Mouse (Mus musculus) MEL (cell line): ENCODE data around the gene Sntg2.

Experiments
- CHD2 ChIP-seq: IDR thresholded peaks from 2 replicates; pipeline ENCODE4 v1.6.1; 2011; ENCODE audit warnings: low read length, improper control_type of control experiment
- CTCF ChIP-seq, 3 experiments: IDR thresholded peaks in 2 of 3; conservative IDR thresholded peaks in 1 of 3; 2 replicates each; pipeline ENCODE4 v1.5.1; 2011 to 2012; ENCODE audit warnings: low read length in 3 of 3, low read depth in 2 of 3, mild to moderate bottlenecking in 2 of 3, improper control_type of control experiment in 1 of 3, inconsistent platforms in 1 of 3, mixed read lengths in 1 of 3, moderate library complexity in 1 of 3; ENCODE audit not compliant: control insufficient read depth in 1 of 3, insufficient read depth in 1 of 3, poor library complexity in 1 of 3, severe bottlenecking in 1 of 3
- EP300 ChIP-seq, 2 experiments: IDR thresholded peaks; 2 replicates each; pipeline ENCODE4 v1.6.1; 2011; ENCODE audit warnings: improper control_type of control experiment in 2 of 2, low read length in 2 of 2, low read depth in 1 of 2, mild to moderate bottlenecking in 1 of 2
- KAT2A ChIP-seq: conservative IDR thresholded peaks from 2 replicates; pipeline ENCODE4 v1.6.1; 2012; ENCODE audit warnings: low read depth, low read length, improper control_type of control experiment, inconsistent platforms
- POLR2A ChIP-seq, 2 experiments: IDR thresholded peaks; 2 replicates each; pipeline ENCODE4 v1.6.1; 2011 to 2012; ENCODE audit warnings: low read length in 2 of 2, mild to moderate bottlenecking in 2 of 2, control low read depth in 1 of 2, improper control_type of control experiment in 1 of 2, low read depth in 1 of 2, moderate library complexity in 1 of 2; ENCODE audit not compliant: control insufficient read depth in 1 of 2, insufficient read depth in 1 of 2, poor library complexity in 1 of 2
- USF2 ChIP-seq, 2 experiments: IDR thresholded peaks; 2 replicates each; pipeline ENCODE4 v1.6.1; 2011 to 2012; ENCODE audit warnings: improper control_type of control experiment in 2 of 2, low read length in 2 of 2, borderline replicate concordance in 1 of 2, inconsistent platforms in 1 of 2, low read depth in 1 of 2, mild to moderate bottlenecking in 1 of 2; ENCODE audit not compliant: insufficient read depth in 1 of 2
- ZKSCAN1 ChIP-seq: IDR thresholded peaks from 2 replicates; pipeline ENCODE4 v1.6.1; 2012; ENCODE audit warnings: low read depth, mild to moderate bottlenecking, inconsistent platforms, low read length, improper control_type of control experiment, moderate library complexity
- ZNF384 ChIP-seq: IDR thresholded peaks from 2 replicates; pipeline ENCODE4 v1.6.1; 2012; ENCODE audit warnings: low read depth, mild to moderate bottlenecking, inconsistent platforms, low read length, improper control_type of control experiment

GRCm38 (mm10) chr12:30264206-30264605 is 109.0 kb downstream of the Sntg2 start:
- TF ChIP-seq USF2 (IDR thresholded peaks at IDR 0.05; ENCODE audit: borderline replicate concordance in 1 of 2, insufficient read depth in 1 of 2, low read depth in 1 of 2, low read length in 2 of 2) (no peak), POLR2A (IDR thresholded peaks at IDR 0.05; ENCODE audit: control insufficient read depth in 1 of 2, insufficient read depth in 1 of 2, low read depth in 1 of 2, low read length in 2 of 2, poor library complexity in 1 of 2) (no peak), EP300 (IDR thresholded peaks at IDR 0.05; ENCODE audit: low read depth in 1 of 2, low read length in 2 of 2) (no peak), ZKSCAN1 (no peak), KAT2A (no peak), CTCF (IDR thresholded peaks at IDR 0.05 in 2 of 3, conservative IDR thresholded peaks at IDR 0.05 in 1 of 3; ENCODE audit: control insufficient read depth in 1 of 3, insufficient read depth in 1 of 3, low read depth in 2 of 3, low read length in 3 of 3, poor library complexity in 1 of 3, severe bottlenecking in 1 of 3) (no peak), ZNF384 (no peak), CHD2 (no peak)
